In genomic region chr11:101260826-101261380, GRCm38 (mm10) we compare ENCODE assay signal across 8 mouse cellular contexts. TPM values are rescaled to one million over a fixed set of nuclear protein-coding genes. Genes with fewer than 3 reads are reported as not detected.
DNase-seq lines count a peak whose midpoint lies in the region; ATAC-seq and TF ChIP-seq lines count a peak whose summit lies in the region.

No protein-coding gene starts in this region.

- H3K9me3 ChIP-seq in hindbrain, embryonic 12.5 days (replicated peaks): no peaks in the 10 kb centered on the region
- H3K9me3 ChIP-seq in megakaryocyte, embryonic 14.5 days: 0 out of 2 replicates have a peak, but pooled peaks cover 3% of the 10 kb centered on the region

- peaks cover 54% of the 10 kb centered on the region for H3K27me3 ChIP-seq in hindbrain, embryonic 12.5 days
- peaks cover 52% of the 10 kb centered on the region for H3K27me3 ChIP-seq in megakaryocyte, embryonic 14.5 days (replicated peaks)

- peak overlapping the region; percentile 96 for H3K4me2 ChIP-seq in hindbrain, embryonic 12.5 days (replicated peaks)

- WGBS in hindbrain, embryonic 12.5 days: under 1% methylated on average over 30 of the region's 30 CpGs

- H3K27ac ChIP-seq in bone marrow macrophage, adult 2 months (ENCODE audit: insufficient read depth, low read depth, low read length): no peak overlapping the region
- H3K27ac ChIP-seq in hindbrain, embryonic 12.5 days: 0 out of 2 replicates have a peak overlapping the region, but pooled peaks have one; percentile 35

- no peak for TF ChIP-seq POLR2A in bone marrow macrophage, adult 2 months (IDR thresholded peaks at IDR 0.05; ENCODE audit: borderline replicate concordance, low read depth, low read length)

- DNase-seq in heart, adult 11 months: peak; percentile 89
- no peak for DNase-seq in heart, postnatal 10 days
- DNase-seq in adrenal gland, postnatal 4 days (ENCODE audit: low spot score in 2 of 2): no peak
- no peak for DNase-seq in adrenal gland, adult 2 months
- no peak for DNase-seq in left cerebral cortex, postnatal 10 days (ENCODE audit: extremely low spot score in 1 of 2, low spot score in 2 of 2)

- no peak for ATAC-seq in hindbrain, embryonic 12.5 days (ENCODE audit: low FRiP score)

- intact Hi-C loops in heart, postnatal 10 days (cut with DNase I): loop anchor here (2.0 kb wide), 1 partner anchor 38 kb away; no protein-coding TSS in a partner anchor
- intact Hi-C loops in left cerebral cortex, postnatal 10 days (cut with DNase I): no loop called here

- H3K4me3 ChIP-seq in bone marrow macrophage, adult 2 months (ENCODE audit: insufficient read depth, low read length): peak overlapping the region; percentile 58
- H3K4me3 ChIP-seq in hindbrain, embryonic 12.5 days: peak overlapping the region; percentile 51
- H3K4me3 ChIP-seq in megakaryocyte, embryonic 14.5 days (replicated peaks): peak overlapping the region; percentile 94

- no peaks in the 10 kb centered on the region for H3K4me1 ChIP-seq in bone marrow macrophage, adult 2 months (ENCODE audit: control insufficient read depth, insufficient read depth, low read length)
- peaks cover 59% of the 10 kb centered on the region for H3K4me1 ChIP-seq in hindbrain, embryonic 12.5 days
- H3K4me1 ChIP-seq in megakaryocyte, embryonic 14.5 days: peaks cover 80% of the 10 kb centered on the region

- peaks cover 15% of the 10 kb centered on the region; the same call in 1 of the 2 replicates for H3K36me3 ChIP-seq in hindbrain, embryonic 12.5 days
- peaks cover 44% of the 10 kb centered on the region for H3K36me3 ChIP-seq in megakaryocyte, embryonic 14.5 days (replicated peaks; ENCODE audit: low read length)

- no peak for TF ChIP-seq CTCF in bone marrow macrophage, adult 2 months (IDR thresholded peaks at IDR 0.05; ENCODE audit: low read depth, low read length)

- peak overlapping the region; percentile 77 for H3K9ac ChIP-seq in hindbrain, embryonic 12.5 days

RNA-seq across cellular contexts. Expression of gene Wnk4, which starts 0.5 kb away (rescaled TPM):
- 1 to 10 TPM; 5.7 to 7.6 TPM for total RNA-seq in heart, postnatal 10 days (2021)
- polyA plus RNA-seq in bone marrow macrophage, adult 2 months (2012; ENCODE audit: insufficient read depth, insufficient read length, missing spikeins): not detected in 2 replicates
- polyA plus RNA-seq in hindbrain, embryonic 12.5 days (2016; fragmentation: Nextera tagmentation; extraction: Ambion mirVana): 8.5 and 9.5 TPM in 2 replicates
- polyA plus RNA-seq in megakaryocyte, embryonic 14.5 days (2012; ENCODE audit: insufficient read depth, low replicate concordance): 37.7 and 87.0 TPM in 2 replicates
- total RNA-seq in adrenal gland, postnatal 4 days (2021): 10 to 100 TPM in 1 of 2 experiments, 1 to 10 TPM in 1; 3.8 to 20.0 TPM
- 1 to 10 TPM; 2.1 to 3.7 TPM for total RNA-seq in adrenal gland, adult 2 months (2021)
- 0.62 and 0.94 TPM in 2 replicates for polyA plus RNA-seq in adrenal gland, adult 2 months (2012; rRNA removed)
- total RNA-seq in left cerebral cortex, postnatal 10 days (2021): 1 to 10 TPM; 4.2 to 4.5 TPM

RNA-seq across cellular contexts. Expression of gene Vps25, which starts 7.4 kb away (rescaled TPM):
- 100 to 1,000 TPM in 1 of 2 experiments, 10 to 100 TPM in 1; 97.5 to 111 TPM for total RNA-seq in heart, postnatal 10 days (2021)
- 111 and 114 TPM in 2 replicates for polyA plus RNA-seq in bone marrow macrophage, adult 2 months (2012; ENCODE audit: insufficient read depth, insufficient read length, missing spikeins)
- 90.9 and 97.4 TPM in 2 replicates for polyA plus RNA-seq in hindbrain, embryonic 12.5 days (2016; fragmentation: Nextera tagmentation; extraction: Ambion mirVana)
- polyA plus RNA-seq in megakaryocyte, embryonic 14.5 days (2012; ENCODE audit: insufficient read depth, low replicate concordance): 100 and 168 TPM in 2 replicates
- 100 to 1,000 TPM; 106 to 111 TPM for total RNA-seq in adrenal gland, postnatal 4 days (2021)
- 100 to 1,000 TPM; 102 to 116 TPM for total RNA-seq in adrenal gland, adult 2 months (2021)
- 186 and 204 TPM in 2 replicates for polyA plus RNA-seq in adrenal gland, adult 2 months (2012; rRNA removed)
- 10 to 100 TPM; 80.9 to 82.0 TPM for total RNA-seq in left cerebral cortex, postnatal 10 days (2021)

RNA-seq across cellular contexts. Expression of gene Ramp2, which starts 15.1 kb away (rescaled TPM):
- total RNA-seq in heart, postnatal 10 days (2021): 100 to 1,000 TPM; 146 to 180 TPM
- not detected in 2 replicates for polyA plus RNA-seq in bone marrow macrophage, adult 2 months (2012; ENCODE audit: insufficient read depth, insufficient read length, missing spikeins)
- polyA plus RNA-seq in hindbrain, embryonic 12.5 days (2016; fragmentation: Nextera tagmentation; extraction: Ambion mirVana): 60.1 and 62.2 TPM in 2 replicates
- polyA plus RNA-seq in megakaryocyte, embryonic 14.5 days (2012; ENCODE audit: insufficient read depth, low replicate concordance): 0.32 TPM in 1 of 2 replicates, not detected in the other
- 10 to 100 TPM; 85.7 to 96.0 TPM for total RNA-seq in adrenal gland, postnatal 4 days (2021)
- 10 to 100 TPM; 46.5 to 46.9 TPM for total RNA-seq in adrenal gland, adult 2 months (2021)
- 109 and 114 TPM in 2 replicates for polyA plus RNA-seq in adrenal gland, adult 2 months (2012; rRNA removed)
- 10 to 100 TPM; 57.4 to 59.1 TPM for total RNA-seq in left cerebral cortex, postnatal 10 days (2021)

RNA-seq across cellular contexts. Expression of gene Cntd1, which starts 17.9 kb away (rescaled TPM):
- total RNA-seq in heart, postnatal 10 days (2021): under 1 TPM; 0.14 to 0.57 TPM
- polyA plus RNA-seq in bone marrow macrophage, adult 2 months (2012; ENCODE audit: insufficient read depth, insufficient read length, missing spikeins): 1.0 and 1.6 TPM in 2 replicates
- polyA plus RNA-seq in hindbrain, embryonic 12.5 days (2016; fragmentation: Nextera tagmentation; extraction: Ambion mirVana): 1.5 TPM in 2 replicates
- polyA plus RNA-seq in megakaryocyte, embryonic 14.5 days (2012; ENCODE audit: insufficient read depth, low replicate concordance): not detected in 2 replicates
- 1 to 10 TPM; 1.1 to 1.3 TPM for total RNA-seq in adrenal gland, postnatal 4 days (2021)
- total RNA-seq in adrenal gland, adult 2 months (2021): under 1 TPM; 0.32 to 0.38 TPM
- polyA plus RNA-seq in adrenal gland, adult 2 months (2012; rRNA removed): 0.06 and 0.11 TPM in 2 replicates
- total RNA-seq in left cerebral cortex, postnatal 10 days (2021): under 1 TPM; 0.15 to 0.41 TPM

RNA-seq across cellular contexts. Expression of gene Coa3, which starts 18.0 kb away (rescaled TPM):
- 10 to 100 TPM; 84.2 to 92.6 TPM for total RNA-seq in heart, postnatal 10 days (2021)
- 60.1 and 63.3 TPM in 2 replicates for polyA plus RNA-seq in bone marrow macrophage, adult 2 months (2012; ENCODE audit: insufficient read depth, insufficient read length, missing spikeins)
- 195 and 210 TPM in 2 replicates for polyA plus RNA-seq in hindbrain, embryonic 12.5 days (2016; fragmentation: Nextera tagmentation; extraction: Ambion mirVana)
- polyA plus RNA-seq in megakaryocyte, embryonic 14.5 days (2012; ENCODE audit: insufficient read depth, low replicate concordance): 9.9 and 21.1 TPM in 2 replicates
- 10 to 100 TPM; 62.9 to 67.1 TPM for total RNA-seq in adrenal gland, postnatal 4 days (2021)
- 10 to 100 TPM; 68.3 to 84.3 TPM for total RNA-seq in adrenal gland, adult 2 months (2021)
- polyA plus RNA-seq in adrenal gland, adult 2 months (2012; rRNA removed): 380 and 465 TPM in 2 replicates
- total RNA-seq in left cerebral cortex, postnatal 10 days (2021): 100 to 1,000 TPM in 1 of 2 experiments, 10 to 100 TPM in 1; 95.7 to 101 TPM
